Mouse (Mus musculus) frontal cortex, postnatal 10 days (tissue): ENCODE data around the gene Hyal3.

Source experiments
- DNase-seq, 2 experiments: peaks; one replicate each; pipeline ENCODE4 v3.0.0; 2022; ENCODE audit warnings: low spot score in 2 of 2, mixed read lengths in 1 of 2

The Hyal3 gene

DNA sequence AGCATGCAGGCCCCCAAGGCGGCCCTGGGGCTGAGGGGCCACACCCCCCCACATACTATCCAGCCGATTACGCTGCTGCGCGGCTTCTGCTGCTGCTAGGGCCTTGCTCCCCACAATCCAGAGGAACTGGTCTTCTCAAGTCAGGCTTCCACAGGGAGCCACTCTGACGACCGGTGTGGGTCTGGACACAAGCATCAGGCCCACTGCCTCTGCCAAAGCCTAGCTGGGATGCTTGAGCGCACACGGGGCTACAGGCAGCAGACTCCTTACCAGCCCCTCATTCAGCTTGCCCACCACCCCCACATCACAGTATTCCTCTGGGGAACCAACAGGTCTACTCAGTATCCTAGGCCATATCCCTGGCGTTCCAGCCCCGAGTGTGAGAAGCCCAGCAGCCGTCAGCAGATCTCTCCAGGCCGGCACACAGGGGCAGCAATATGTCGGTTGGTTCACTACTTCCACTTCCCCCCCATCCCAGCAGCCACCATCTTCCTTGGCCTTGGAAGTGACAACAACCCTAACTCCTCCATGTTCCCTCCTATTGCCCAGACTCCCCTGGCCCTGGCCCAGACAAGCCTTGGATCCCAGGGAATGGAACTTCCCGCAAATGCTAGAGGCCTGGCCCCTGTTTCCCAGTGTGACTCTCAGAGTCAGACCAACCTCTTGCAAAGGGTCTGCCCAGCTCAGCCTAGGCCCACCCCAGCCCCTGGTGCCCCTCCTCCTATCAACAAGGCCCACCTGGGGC is 53.2 kb downstream of the Hyal3 start:
- peak in 1 of 2 experiments; percentile 43 for DNase-seq

DNA sequence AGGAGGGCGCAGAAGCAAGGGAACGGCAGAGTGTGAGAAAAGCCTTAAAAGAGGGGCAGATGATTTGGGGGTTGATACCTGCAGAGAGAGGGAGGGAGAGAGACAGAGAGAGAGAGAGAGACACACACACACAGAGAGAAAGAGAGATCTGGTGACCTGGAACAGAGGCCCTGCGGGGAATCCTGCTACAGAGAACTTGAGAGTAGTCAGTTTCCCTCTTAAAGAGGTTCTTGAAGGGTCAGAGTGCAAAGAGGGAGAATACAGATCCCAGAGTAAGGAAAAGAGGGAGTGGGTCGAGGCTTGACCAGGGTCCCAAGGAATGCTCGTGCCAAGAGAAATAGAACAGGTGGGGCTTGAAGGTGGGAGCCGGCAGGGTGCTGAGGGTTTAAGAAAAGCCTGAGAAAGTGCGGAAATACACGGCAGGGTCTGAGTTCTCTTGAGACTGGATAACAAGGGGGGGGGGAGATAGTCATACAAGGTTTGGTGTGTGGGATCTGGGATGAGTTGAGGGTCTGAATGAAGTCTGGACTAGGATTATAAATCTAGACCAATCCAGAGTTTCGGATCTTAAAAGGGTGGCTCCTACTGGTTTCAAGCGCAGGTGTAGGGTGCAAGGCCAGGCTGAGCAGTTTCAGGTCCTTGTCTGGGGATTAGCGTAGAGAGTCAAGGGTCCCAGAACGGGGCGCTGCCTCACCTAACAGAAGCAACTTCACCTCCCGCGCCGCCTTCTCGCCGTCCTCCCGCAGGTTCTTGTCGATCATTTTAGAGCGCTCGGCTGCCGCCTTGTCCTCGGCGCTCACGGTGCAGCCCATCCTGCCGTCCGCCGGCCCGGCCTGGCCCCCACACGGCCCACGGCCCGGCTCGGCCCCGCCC is 54.0 kb downstream of the Hyal3 start:
- no peak for DNase-seq

DNA sequence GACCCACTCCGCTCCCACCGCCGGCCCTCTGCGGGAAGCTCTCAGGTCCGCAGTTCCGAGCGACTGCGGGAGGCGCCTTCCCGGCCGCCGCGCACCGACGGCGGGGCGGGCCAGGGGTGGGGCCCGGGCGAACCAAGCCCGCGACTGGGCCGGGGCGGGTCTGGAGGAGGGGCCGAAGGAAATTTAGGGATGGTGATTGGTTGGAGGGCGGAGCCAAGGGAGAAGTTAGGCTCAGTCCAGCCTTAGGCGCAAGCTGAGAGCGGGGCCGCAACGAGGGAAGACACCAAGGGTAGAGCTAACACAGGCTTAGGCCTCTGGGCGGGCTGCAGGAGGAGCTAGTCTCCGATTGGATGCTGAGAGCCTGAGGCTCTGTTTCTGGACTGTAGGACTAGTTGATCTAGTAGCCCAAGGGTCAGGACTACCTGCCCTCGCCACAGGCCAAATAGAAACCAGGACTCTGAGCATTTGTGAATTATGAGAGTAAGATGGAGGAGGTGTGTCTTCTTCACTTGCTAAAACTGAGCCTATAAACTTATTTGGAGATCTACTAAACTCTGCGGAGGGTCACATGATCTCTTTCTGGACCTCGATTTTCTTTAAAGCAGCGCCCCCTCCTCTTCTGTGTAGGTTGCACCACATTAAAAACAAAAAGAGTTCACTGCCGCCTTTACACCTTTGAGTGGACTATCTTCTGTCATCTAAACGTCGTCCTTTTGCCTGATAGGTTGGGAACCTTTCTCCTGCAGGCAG is 54.8 kb downstream of the Hyal3 start, which contains the start of gene Gnai2:
Gene Gnai2, minus strand, starts transcription at position 89 of the 750 bp plus-strand sequence.
- peak; percentile 88 to 92 for DNase-seq
